In genomic region chr8:90056331-90056730, GRCm38 (mm10) we compare ENCODE assay signal across 24 mouse cellular contexts.
"Had no signal": no experiment of that assay in that cellular context is flagged by ENCODE, and none has a peak within 500 bp of the region (broad histone marks: within the 10 kb centered on the region; RNA-seq: fewer than 3 reads in every experiment).

No protein-coding gene starts in this region.

- H3K27me3 ChIP-seq: heart, embryonic 12.5 days; hindbrain, embryonic 12.5 days; intestine, embryonic 15.5 days; limb, embryonic 13.5 days; limb, embryonic 15.5 days; liver, embryonic 12.5 days had no signal

- H3K9me3 ChIP-seq: heart, embryonic 10.5 days; hindbrain, embryonic 10.5 days; hindbrain, embryonic 12.5 days; intestine, embryonic 15.5 days; limb, embryonic 13.5 days; limb, embryonic 15.5 days; liver, embryonic 12.5 days had no signal

- H3K9ac ChIP-seq: heart, embryonic 12.5 days; hindbrain, embryonic 12.5 days; hindbrain, embryonic 14.5 days; intestine, embryonic 15.5 days; limb, embryonic 13.5 days; limb, embryonic 15.5 days; liver, embryonic 12.5 days; liver, embryonic 14.5 days had no signal

- ATAC-seq: forebrain, embryonic 16.5 days; hindbrain, embryonic 16.5 days; inflammation-experienced regulatory T-cells, adult 6 months; intestine, embryonic 15.5 days; intestine, postnatal 0 days; liver, embryonic 12.5 days had no signal

- H3K27ac ChIP-seq: gastrocnemius, adult 2 months; heart, embryonic 10.5 days; hindbrain, embryonic 10.5 days; hindbrain, embryonic 12.5 days; hindbrain, embryonic 14.5 days; intestine, embryonic 15.5 days; limb, embryonic 13.5 days; limb, embryonic 15.5 days; liver, embryonic 12.5 days; liver, embryonic 14.5 days had no signal

- H3K4me1 ChIP-seq: heart, embryonic 10.5 days; hindbrain, embryonic 12.5 days; intestine, embryonic 15.5 days; limb, embryonic 15.5 days; liver, embryonic 12.5 days had no signal

- H3K4me3 ChIP-seq: gastrocnemius, adult 2 months; heart, embryonic 10.5 days; heart, embryonic 12.5 days; hindbrain, embryonic 10.5 days; hindbrain, embryonic 12.5 days; intestine, embryonic 15.5 days; limb, embryonic 13.5 days; limb, embryonic 15.5 days; liver, embryonic 12.5 days had no signal

- DNase-seq: gastrocnemius, adult 2 months; gastrocnemius, postnatal 10 days; gastrocnemius, postnatal 25 days; heart, adult 18-20 months; heart, postnatal 10 days; heart, postnatal 4 days; layer of hippocampus, adult 9-11 months; layer of hippocampus, postnatal 36 days; left cerebral cortex, postnatal 4 days; lung, adult 18-20 months had no signal

- H3K36me3 ChIP-seq: heart, embryonic 10.5 days; heart, embryonic 12.5 days; hindbrain, embryonic 10.5 days; hindbrain, embryonic 12.5 days; intestine, embryonic 15.5 days; limb, embryonic 13.5 days; limb, embryonic 15.5 days; liver, embryonic 12.5 days had no signal

- H3K4me2 ChIP-seq: heart, embryonic 12.5 days; hindbrain, embryonic 12.5 days; hindbrain, embryonic 14.5 days; intestine, embryonic 15.5 days; limb, embryonic 13.5 days; limb, embryonic 15.5 days; liver, embryonic 12.5 days had no signal
